Mouse (Mus musculus) embryonic facial prominence, embryonic 14.5 days (tissue): ENCODE measurements around the gene Kcnk3. TPM values are rescaled to one million over a fixed set of nuclear protein-coding genes. Genes with fewer than 3 reads are reported as not detected.

ENCODE experiments used
- ATAC-seq: fragments of 200-750 bp; cut with Nextera tagmentation; 2 replicates; pipeline ENCODE4 v1.8.0; 2017; ENCODE audit warnings: low read depth, moderate number of reproducible peaks, moderate TSS enrichment
- DNase-seq: peaks from one replicate; pipeline ENCODE4 v3.0.0-alpha.2; 2015; ENCODE audit warnings: low spot score
- H3K27ac ChIP-seq: fragments of 300-500 bp; sonication (generic); replicated peaks from 2 replicates; pipeline ENCODE4 v1.5.1; 2014; ENCODE audit warnings: low read depth, mild to moderate bottlenecking, low read length, moderate library complexity
- H3K27me3 ChIP-seq: fragments of 300-500 bp; sonication (generic); replicated peaks from 2 replicates; pipeline ENCODE4 v1.6.1; 2014; ENCODE audit warnings: low read length; ENCODE audit not compliant: control insufficient read depth, insufficient read depth
- H3K36me3 ChIP-seq: fragments of 300-500 bp; sonication (generic); 2 replicates; pipeline ENCODE4 v1.6.1; 2014; ENCODE audit warnings: low read length, mixed read lengths; ENCODE audit not compliant: control insufficient read depth, insufficient read depth
- H3K4me1 ChIP-seq: fragments of 300-500 bp; sonication (generic); 2 replicates; pipeline ENCODE4 v1.6.1; 2014; ENCODE audit warnings: antibody characterized with exemption, low read length; ENCODE audit not compliant: control insufficient read depth, insufficient read depth
- H3K4me2 ChIP-seq: fragments of 300-500 bp; sonication (generic); 2 replicates; pipeline ENCODE4 v1.6.1; 2014; ENCODE audit warnings: low read depth, mild to moderate bottlenecking, low read length, moderate library complexity, mixed read lengths
- H3K4me3 ChIP-seq: fragments of 300-500 bp; sonication (generic); 2 replicates; pipeline ENCODE4 v1.5.1; 2014; ENCODE audit warnings: low read depth, mild to moderate bottlenecking, low read length
- H3K9ac ChIP-seq: fragments of 300-500 bp; sonication (generic); 2 replicates; pipeline ENCODE4 v1.6.1; 2014; ENCODE audit warnings: low read depth, mild to moderate bottlenecking, low read length, moderate library complexity, mixed read lengths
- H3K9me3 ChIP-seq: fragments of 300-500 bp; sonication (generic); 2 replicates; pipeline ENCODE4 v1.6.1; 2016; ENCODE audit warnings: low read length; ENCODE audit not compliant: control insufficient read depth
- WGBS: fragments of 180-500 bp; shearing (Covaris S2); extraction: QIAGEN DNeasy Blood & Tissue Kit; methylation state at CpG from one replicate; pipeline ENCODE4 v1.1.7; 2014; 5-methylcytosine and 5-hydroxymethylcytosine counted together
- polyA plus RNA-seq: library from polyadenylated mRNA; unstranded; fragments of >200 nt; fragmentation: Nextera tagmentation; extraction: Ambion mirVana; gene quantifications from 2 replicates; pipeline ENCODE4 v1.2.1, GENCODE M21; 2014

Kcnk3 gene
- polyA plus RNA-seq, 1 experiment from 2014 or later, result 2.9 TPM

- ATAC-seq (peak; percentile 21), DNase-seq (peak; percentile 9)
- H3K4me2 ChIP-seq, result peak overlapping the region; percentile 84
- H3K27ac ChIP-seq, result peak overlapping the region; percentile 33; the same call in 1 of the 2 replicates
- WGBS, result 11% methylated on average over 9 of the region's 9 CpGs
- H3K27me3 ChIP-seq, result no peaks in the 10 kb centered on the region
- H3K9me3 ChIP-seq, result no peaks in the 10 kb centered on the region
- 0 out of 2 replicates have a peak, but pooled peaks cover 12% of the 10 kb centered on the region for H3K36me3 ChIP-seq
- peak overlapping the region; percentile 80 for H3K4me3 ChIP-seq
- H3K4me1 ChIP-seq, result peaks cover 20% of the 10 kb centered on the region
- H3K9ac ChIP-seq, result peak overlapping the region; percentile 75
These were observed 59.4 kb downstream of the Kcnk3 start for GRCm38 (mm10) chr5:30647396-30647795.

DNA sequence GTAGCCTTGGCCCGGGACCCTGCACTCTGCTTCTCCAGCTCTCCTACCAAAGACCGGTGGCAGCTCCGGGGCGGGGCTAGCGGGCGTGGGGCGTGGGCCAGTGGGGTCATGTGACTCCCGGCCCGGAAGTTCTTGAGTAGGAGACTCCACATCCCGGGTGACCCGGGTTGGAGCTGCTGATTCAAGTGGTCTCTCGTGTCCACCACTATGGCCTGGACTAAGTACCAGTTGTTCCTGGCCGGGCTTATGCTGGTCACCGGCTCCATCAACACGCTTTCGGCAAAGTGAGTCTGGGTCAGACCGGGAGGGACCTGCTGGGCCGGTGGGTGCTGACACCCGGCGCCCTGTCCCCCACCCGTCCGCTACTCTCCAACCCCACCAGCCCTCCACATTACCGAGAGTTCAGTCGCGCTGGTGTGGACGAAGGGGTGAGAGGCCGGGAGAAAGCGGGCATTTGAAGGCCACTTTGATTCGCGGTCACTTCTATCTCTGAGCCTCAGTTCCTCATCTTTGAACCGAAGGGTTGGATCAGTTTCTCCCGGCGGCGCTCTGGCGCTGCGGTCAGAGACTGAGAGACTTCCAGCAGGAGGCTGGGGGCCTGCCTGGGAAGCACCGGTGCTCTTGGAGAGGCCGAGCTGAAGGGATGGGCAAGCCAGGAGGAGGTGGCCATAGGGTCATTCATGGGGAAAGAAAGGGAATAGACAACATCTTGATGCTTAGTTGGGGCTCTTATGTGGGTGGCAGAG lies 60.0 kb downstream of the Kcnk3 start, which contains the start of gene Slc35f6:
Slc35f6 (plus strand) TSS at position 119 of the 746 bp plus-strand sequence.
- H3K4me2 ChIP-seq, result peak within 1 kb of the TSS; percentile 84
- DNase-seq (peak; percentile 91), ATAC-seq (peak; percentile 97)
- H3K36me3 ChIP-seq, result 0 out of 2 replicates have a peak, but pooled peaks cover 12% of the 10 kb centered on the region
- no peaks in the 10 kb centered on the region for H3K27me3 ChIP-seq
- under 1% methylated on average over 34 of the region's 38 CpGs for WGBS
- no peaks in the 10 kb centered on the region for H3K9me3 ChIP-seq
- H3K27ac ChIP-seq, result peak within 1 kb of the TSS; percentile 33; the same call in 1 of the 2 replicates
- peak within 1 kb of the TSS; percentile 80 for H3K4me3 ChIP-seq
- H3K4me1 ChIP-seq, result peaks cover 20% of the 10 kb centered on the region
- peak within 1 kb of the TSS; percentile 75 for H3K9ac ChIP-seq

DNA sequence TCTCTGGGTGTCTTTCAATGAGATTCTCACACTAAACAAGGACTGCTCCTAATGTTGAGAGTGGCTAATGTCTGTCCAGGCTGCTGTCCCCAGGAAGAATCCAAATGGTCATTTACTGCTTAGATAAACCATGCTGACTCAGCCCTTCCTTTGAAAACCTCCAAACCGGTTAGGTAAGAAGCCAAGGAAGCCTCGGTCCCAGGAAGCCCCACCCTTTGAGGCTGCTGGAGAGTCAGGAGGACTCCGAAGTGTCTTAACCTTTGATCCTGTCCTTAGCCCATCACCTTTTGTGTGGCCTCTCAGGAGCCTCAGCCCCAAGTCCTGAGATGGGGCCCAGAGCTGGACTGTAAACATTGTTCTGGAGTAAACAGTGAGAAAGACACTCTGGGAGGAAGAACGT lies 61.6 kb downstream of the Kcnk3 start:
- H3K9me3 ChIP-seq, result no peaks in the 10 kb centered on the region
- no peak for ATAC-seq
- H3K9ac ChIP-seq, result no peak overlapping the region

GRCm38 (mm10) chr5:30650756-30651155 lies 62.8 kb downstream of the Kcnk3 start:
- Histone ChIP-seq H3K27me3 (no peaks in the 10 kb centered on the region), H3K4me3 (no peak overlapping the region), H3K4me1 (peaks cover 20% of the 10 kb centered on the region), H3K9ac (no peak overlapping the region), H3K4me2 (no peak overlapping the region), H3K36me3 (peaks cover 24% of the 10 kb centered on the region; the same call in 1 of the 2 replicates), H3K27ac (no peak overlapping the region), H3K9me3 (no peaks in the 10 kb centered on the region)
- ATAC-seq, result no peak
- WGBS, result 75% methylated on average over 3 of the region's 3 CpGs
- peak; percentile 7 for DNase-seq

More for the DNA sequence above, 61.6 kb downstream of the Kcnk3 start:
- Histone ChIP-seq H3K4me2 (no peak overlapping the region), H3K27me3 (no peaks in the 10 kb centered on the region), H3K36me3 (0 out of 2 replicates have a peak, but pooled peaks cover 12% of the 10 kb centered on the region), H3K27ac (no peak overlapping the region), H3K4me1 (peaks cover 20% of the 10 kb centered on the region), H3K4me3 (no peak overlapping the region)
- no peak for DNase-seq
- WGBS, result 51% methylated on average over 4 of the region's 4 CpGs

GRCm38 (mm10) chr5:30651554-30651953 lies 63.6 kb downstream of the Kcnk3 start:
- ATAC-seq, result no peak
- no peak overlapping the region for H3K4me3 ChIP-seq
- no peak overlapping the region for H3K4me2 ChIP-seq

DNA sequence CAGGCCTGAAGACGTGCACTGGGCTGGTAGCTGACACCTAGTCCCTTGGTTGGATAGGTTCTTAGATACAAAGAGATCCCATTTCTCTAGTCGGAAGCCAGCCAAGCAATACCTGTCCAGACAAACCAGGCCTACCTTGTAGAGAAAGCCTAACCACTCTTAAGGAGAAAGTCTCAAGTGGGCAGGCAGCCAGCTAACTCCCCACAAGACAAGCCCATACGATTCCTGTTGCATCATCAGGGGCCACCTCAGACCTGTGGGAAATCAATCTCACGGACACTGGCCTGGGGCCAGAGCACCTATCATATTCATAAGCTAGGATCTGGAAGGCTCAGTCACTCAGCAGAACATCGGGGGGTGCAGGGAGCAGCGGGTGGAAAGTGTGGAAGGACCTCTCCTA lies 65.3 kb downstream of the Kcnk3 start:
- DNase-seq, result peak; percentile 67
- no peak overlapping the region for H3K4me2 ChIP-seq
- H3K27me3 ChIP-seq, result no peaks in the 10 kb centered on the region
- H3K4me1 ChIP-seq, result peaks cover 13% of the 10 kb centered on the region
- H3K9ac ChIP-seq, result no peak overlapping the region
- peak; percentile 45; the same call in 1 of the 2 replicates for ATAC-seq
- H3K27ac ChIP-seq, result no peak overlapping the region
- no peak overlapping the region for H3K4me3 ChIP-seq
- peaks cover 45% of the 10 kb centered on the region for H3K36me3 ChIP-seq
- WGBS, result 72% methylated on average over 6 of the region's 6 CpGs
- H3K9me3 ChIP-seq, result no peaks in the 10 kb centered on the region

More at GRCm38 (mm10) chr5:30651554-30651953, 63.6 kb downstream of the Kcnk3 start:
- H3K4me1 ChIP-seq, result peaks cover 20% of the 10 kb centered on the region
- no peak overlapping the region for H3K9ac ChIP-seq
- H3K9me3 ChIP-seq, result no peaks in the 10 kb centered on the region
- 91% methylated on average over 3 of the region's 3 CpGs for WGBS
- no peak for DNase-seq
- H3K27me3 ChIP-seq, result no peaks in the 10 kb centered on the region
- H3K36me3 ChIP-seq, result peaks cover 32% of the 10 kb centered on the region
- H3K27ac ChIP-seq, result no peak overlapping the region

- Histone ChIP-seq H3K36me3 (peaks cover 47% of the 10 kb centered on the region), H3K27me3 (no peaks in the 10 kb centered on the region), H3K4me1 (no peaks in the 10 kb centered on the region), H3K27ac (no peak overlapping the region), H3K9ac (no peak overlapping the region; the same call in 1 of the 2 replicates), H3K4me2 (no peak overlapping the region), H3K4me3 (no peak overlapping the region), H3K9me3 (no peaks in the 10 kb centered on the region)
- DNase-seq, result no peak
- WGBS, result 88% methylated on average over 8 of the region's 8 CpGs
- no peak for ATAC-seq
These were observed 67.1 kb downstream of the Kcnk3 start for GRCm38 (mm10) chr5:30655042-30655441.

DNA sequence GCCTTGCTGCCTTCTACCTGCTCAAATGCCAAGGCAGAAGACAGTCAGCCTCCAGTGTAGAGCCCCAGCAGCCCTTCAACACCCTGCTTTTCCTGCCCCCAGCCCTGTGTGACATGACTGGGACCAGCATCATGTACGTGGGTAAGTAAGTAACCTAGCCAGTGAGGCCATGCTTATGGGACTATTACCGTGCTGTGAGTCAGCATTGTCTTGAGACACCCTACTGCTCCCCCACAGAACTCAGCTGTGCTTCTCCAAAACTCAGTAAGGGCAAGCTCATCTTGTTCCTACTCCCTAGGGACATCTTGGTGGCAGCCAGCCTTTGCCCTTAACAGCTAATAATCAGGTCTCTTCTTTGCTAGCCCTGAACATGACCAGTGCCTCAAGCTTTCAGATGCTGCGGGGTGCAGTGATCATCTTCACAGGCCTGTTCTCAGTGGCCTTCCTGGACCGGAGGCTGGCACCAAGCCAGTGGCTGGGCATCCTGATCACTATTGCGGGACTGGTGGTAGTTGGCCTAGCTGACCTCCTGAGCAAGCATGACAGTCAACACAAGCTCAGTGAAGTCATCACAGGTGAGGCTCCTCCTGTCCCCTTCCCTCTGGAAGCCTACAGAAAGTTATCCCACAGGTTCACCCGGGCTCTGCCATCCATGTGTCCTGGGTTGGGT lies 67.7 kb downstream of the Kcnk3 start:
- H3K4me1 ChIP-seq, result no peaks in the 10 kb centered on the region
- no peak overlapping the region for H3K9ac ChIP-seq
- H3K27ac ChIP-seq, result no peak overlapping the region
- ATAC-seq (no peak), DNase-seq (no peak)
- H3K9me3 ChIP-seq, result 0 out of 2 replicates have a peak, but pooled peaks cover 2% of the 10 kb centered on the region
- no peak overlapping the region for H3K4me3 ChIP-seq
- WGBS, result 88% methylated on average over 6 of the region's 6 CpGs
- no peak overlapping the region for H3K4me2 ChIP-seq
- no peaks in the 10 kb centered on the region for H3K27me3 ChIP-seq
- peaks cover 47% of the 10 kb centered on the region for H3K36me3 ChIP-seq
